8 mouse cellular contexts compared by ENCODE assay signal in genomic region chr2:164832032-164832747, GRCm38 (mm10). TPM values are rescaled to one million over a fixed set of nuclear protein-coding genes. Genes with fewer than 3 reads are reported as not detected.
DNase-seq lines count a peak whose midpoint lies in the region; ATAC-seq lines count a peak whose summit lies in the region.

No protein-coding gene starts in this region.

- peak overlapping the region; percentile 71 for H3K4me3 ChIP-seq in embryonic facial prominence, embryonic 10.5 days
- H3K4me3 ChIP-seq in intestine, embryonic 14.5 days (ENCODE audit: low read depth, low read length): peak overlapping the region; percentile 79
- peak overlapping the region; percentile 61; the same call in 1 of the 2 replicates for H3K4me3 ChIP-seq in neural tube, embryonic 12.5 days

- no peaks in the 10 kb centered on the region for H3K9me3 ChIP-seq in embryonic facial prominence, embryonic 10.5 days
- no peaks in the 10 kb centered on the region for H3K9me3 ChIP-seq in intestine, embryonic 14.5 days (ENCODE audit: control insufficient read depth, low read length)
- no peaks in the 10 kb centered on the region; the same call in 1 of the 2 replicates for H3K9me3 ChIP-seq in neural tube, embryonic 12.5 days

- H3K4me2 ChIP-seq in intestine, embryonic 14.5 days (ENCODE audit: low read length): peak overlapping the region; percentile 97
- peak overlapping the region; percentile 92 for H3K4me2 ChIP-seq in neural tube, embryonic 12.5 days (replicated peaks)

- H3K9ac ChIP-seq in intestine, embryonic 14.5 days (ENCODE audit: low read length): peak overlapping the region; percentile 69; the same call in 1 of the 2 replicates
- peak overlapping the region; percentile 64 for H3K9ac ChIP-seq in neural tube, embryonic 12.5 days

- peaks cover 38% of the 10 kb centered on the region for H3K36me3 ChIP-seq in embryonic facial prominence, embryonic 10.5 days (replicated peaks)
- H3K36me3 ChIP-seq in intestine, embryonic 14.5 days (ENCODE audit: control insufficient read depth, insufficient read depth, low read length): peaks cover 27% of the 10 kb centered on the region
- peaks cover 28% of the 10 kb centered on the region for H3K36me3 ChIP-seq in neural tube, embryonic 12.5 days

- WGBS in embryonic facial prominence, embryonic 10.5 days: 67% methylated on average over 16 of the region's 16 CpGs
- 61% methylated on average over 16 of the region's 16 CpGs for WGBS in intestine, embryonic 14.5 days
- 63% methylated on average over 16 of the region's 16 CpGs for WGBS in neural tube, embryonic 12.5 days

- H3K4me1 ChIP-seq in embryonic facial prominence, embryonic 10.5 days: peaks cover 28% of the 10 kb centered on the region
- peaks cover 8% of the 10 kb centered on the region for H3K4me1 ChIP-seq in intestine, embryonic 14.5 days (replicated peaks; ENCODE audit: control insufficient read depth, insufficient read depth, low read length)
- H3K4me1 ChIP-seq in neural tube, embryonic 12.5 days: peaks cover 22% of the 10 kb centered on the region

- ATAC-seq in intestine, embryonic 14.5 days (replicated peaks; ENCODE audit: low FRiP score, low TSS enrichment, low read depth): no peak
- no peak; the same call in 1 of the 2 replicates for ATAC-seq in neural tube, embryonic 12.5 days (ENCODE audit: low FRiP score, low read depth)

- intact Hi-C loops in left cerebral cortex, postnatal 4 days (cut with DNase I): no loop called here

- no peaks in the 10 kb centered on the region for H3K27me3 ChIP-seq in embryonic facial prominence, embryonic 10.5 days (replicated peaks; ENCODE audit: low read depth, poor library complexity, severe bottlenecking)
- H3K27me3 ChIP-seq in intestine, embryonic 14.5 days (replicated peaks; ENCODE audit: control insufficient read depth, insufficient read depth, low read length): no peaks in the 10 kb centered on the region
- no peaks in the 10 kb centered on the region for H3K27me3 ChIP-seq in neural tube, embryonic 12.5 days (replicated peaks)

- H3K27ac ChIP-seq in embryonic facial prominence, embryonic 10.5 days (replicated peaks): peak overlapping the region; percentile 92
- H3K27ac ChIP-seq in intestine, embryonic 14.5 days (ENCODE audit: low read depth): no peak overlapping the region; the same call in 1 of the 2 replicates
- H3K27ac ChIP-seq in neural tube, embryonic 12.5 days: no peak overlapping the region; the same call in 1 of the 2 replicates

- peak; percentile 62 for DNase-seq in left cerebral cortex, postnatal 4 days
- DNase-seq in left cerebral cortex, adult 18-20 months (ENCODE audit: low spot score in 2 of 2): no peak
- no peak for DNase-seq in embryonic facial prominence, embryonic 10.5 days (ENCODE audit: low spot score)
- DNase-seq in intestine, embryonic 14.5 days (ENCODE audit: low spot score): no peak
- DNase-seq in right cerebral cortex, postnatal 4 days: no peak
- no peak for DNase-seq in layer of hippocampus, adult 8-10 months (ENCODE audit: low spot score in 2 of 2)
- DNase-seq in retina, postnatal 1 day: no peak

RNA-seq across cellular contexts. Expression of gene Ctsa, which starts 0.5 kb away (rescaled TPM):
- total RNA-seq in left cerebral cortex, postnatal 4 days (2021): 10 to 100 TPM; 56.8 to 62.2 TPM
- total RNA-seq in left cerebral cortex, adult 18-20 months (2021): 10 to 100 TPM; 93.1 to 93.6 TPM
- 95.8 and 100 TPM in 2 replicates for polyA plus RNA-seq in embryonic facial prominence, embryonic 10.5 days (2016; fragmentation: Nextera tagmentation; extraction: Ambion mirVana)
- polyA plus RNA-seq in intestine, embryonic 14.5 days (2014; fragmentation: Nextera tagmentation; extraction: Ambion mirVana): 155 and 168 TPM in 2 replicates
- polyA plus RNA-seq in neural tube, embryonic 12.5 days (2016; fragmentation: Nextera tagmentation; extraction: Ambion mirVana): 105 and 114 TPM in 2 replicates
- total RNA-seq in layer of hippocampus, adult 8-10 months (2022): 100 to 1,000 TPM in 3 of 4 experiments, 10 to 100 TPM in 1; 96.9 to 242 (median 147) TPM

RNA-seq across cellular contexts. Expression of gene Neurl2, which starts 1.1 kb away (rescaled TPM):
- 1 to 10 TPM; 5.1 to 5.6 TPM for total RNA-seq in left cerebral cortex, postnatal 4 days (2021)
- 1 to 10 TPM; 3.1 TPM for total RNA-seq in left cerebral cortex, adult 18-20 months (2021)
- polyA plus RNA-seq in embryonic facial prominence, embryonic 10.5 days (2016; fragmentation: Nextera tagmentation; extraction: Ambion mirVana): 4.8 and 5.4 TPM in 2 replicates
- 6.7 and 7.7 TPM in 2 replicates for polyA plus RNA-seq in intestine, embryonic 14.5 days (2014; fragmentation: Nextera tagmentation; extraction: Ambion mirVana)
- 4.5 and 5.6 TPM in 2 replicates for polyA plus RNA-seq in neural tube, embryonic 12.5 days (2016; fragmentation: Nextera tagmentation; extraction: Ambion mirVana)
- total RNA-seq in layer of hippocampus, adult 8-10 months (2022): 1 to 10 TPM; 1.6 to 4.9 (median 3.6) TPM

RNA-seq across cellular contexts. Expression of gene Spata25, which starts 3.9 kb away (rescaled TPM):
- total RNA-seq in left cerebral cortex, postnatal 4 days (2021): 1 to 10 TPM; 1.1 to 1.2 TPM
- not detected for total RNA-seq in left cerebral cortex, adult 18-20 months (2021)
- not detected in 2 replicates for polyA plus RNA-seq in embryonic facial prominence, embryonic 10.5 days (2016; fragmentation: Nextera tagmentation; extraction: Ambion mirVana)
- not detected in 2 replicates for polyA plus RNA-seq in intestine, embryonic 14.5 days (2014; fragmentation: Nextera tagmentation; extraction: Ambion mirVana)
- polyA plus RNA-seq in neural tube, embryonic 12.5 days (2016; fragmentation: Nextera tagmentation; extraction: Ambion mirVana): not detected in 2 replicates
- 1 to 10 TPM in 1 of 4 experiments, under 1 TPM in 1, not detected in 2; 0.54 to 1.3 TPM for total RNA-seq in layer of hippocampus, adult 8-10 months (2022)

RNA-seq across cellular contexts. Expression of gene Zswim1, which starts 9.7 kb away (rescaled TPM):
- total RNA-seq in left cerebral cortex, postnatal 4 days (2021): 10 to 100 TPM; 17.5 to 17.8 TPM
- 10 to 100 TPM; 23.2 to 25.2 TPM for total RNA-seq in left cerebral cortex, adult 18-20 months (2021)
- polyA plus RNA-seq in embryonic facial prominence, embryonic 10.5 days (2016; fragmentation: Nextera tagmentation; extraction: Ambion mirVana): 24.2 and 27.1 TPM in 2 replicates
- polyA plus RNA-seq in intestine, embryonic 14.5 days (2014; fragmentation: Nextera tagmentation; extraction: Ambion mirVana): 16.5 and 17.4 TPM in 2 replicates
- 22.8 and 23.7 TPM in 2 replicates for polyA plus RNA-seq in neural tube, embryonic 12.5 days (2016; fragmentation: Nextera tagmentation; extraction: Ambion mirVana)
- total RNA-seq in layer of hippocampus, adult 8-10 months (2022): 10 to 100 TPM; 22.2 to 25.1 (median 22.9) TPM

RNA-seq across cellular contexts. Expression of gene Pltp, which starts 25.3 kb away (rescaled TPM):
- total RNA-seq in left cerebral cortex, postnatal 4 days (2021): 10 to 100 TPM; 63.5 to 71.3 TPM
- 10 to 100 TPM; 90.7 to 93.5 TPM for total RNA-seq in left cerebral cortex, adult 18-20 months (2021)
- polyA plus RNA-seq in embryonic facial prominence, embryonic 10.5 days (2016; fragmentation: Nextera tagmentation; extraction: Ambion mirVana): 36.7 and 40.7 TPM in 2 replicates
- 25.7 and 28.1 TPM in 2 replicates for polyA plus RNA-seq in intestine, embryonic 14.5 days (2014; fragmentation: Nextera tagmentation; extraction: Ambion mirVana)
- polyA plus RNA-seq in neural tube, embryonic 12.5 days (2016; fragmentation: Nextera tagmentation; extraction: Ambion mirVana): 87.9 and 93.1 TPM in 2 replicates
- 100 to 1,000 TPM in 2 of 4 experiments, 10 to 100 TPM in 2; 81.0 to 114 (median 96.0) TPM for total RNA-seq in layer of hippocampus, adult 8-10 months (2022)
